Mouse (Mus musculus) erythroid progenitor cell, adult 5-6 weeks (primary cell): Measurements from ENCODE around the gene Fam13c. TPM values are rescaled to one million over a fixed set of nuclear protein-coding genes. Genes with fewer than 3 reads are reported as not detected.

Experiments used
- ATAC-seq: replicated peaks from 2 replicates; pipeline ENCODE4 v1.8.0; 2016; ENCODE audit warnings: moderate number of reproducible peaks, mild to moderate bottlenecking, moderate TSS enrichment, inconsistent platforms; ENCODE audit not compliant: poor library complexity, low FRiP score, severe bottlenecking
- total RNA-seq, 2 experiments: library from RNA; stranded (forward) in 1 of 2; stranded (reverse) in 1 of 2; fragments of 150-400 nt in 1 of 2; fragments of 186-747, 209-891 nt in 1 of 2; gene quantifications; 2 replicates each; pipeline versions ENCODE4 v1.2.3 to v1.2.4; 2015 to 2017; ENCODE audit warnings: low replicate concordance in 2 of 2

Gene Fam13c
- total RNA-seq, 2 experiments from 2014 or later, result not detected

DNA sequence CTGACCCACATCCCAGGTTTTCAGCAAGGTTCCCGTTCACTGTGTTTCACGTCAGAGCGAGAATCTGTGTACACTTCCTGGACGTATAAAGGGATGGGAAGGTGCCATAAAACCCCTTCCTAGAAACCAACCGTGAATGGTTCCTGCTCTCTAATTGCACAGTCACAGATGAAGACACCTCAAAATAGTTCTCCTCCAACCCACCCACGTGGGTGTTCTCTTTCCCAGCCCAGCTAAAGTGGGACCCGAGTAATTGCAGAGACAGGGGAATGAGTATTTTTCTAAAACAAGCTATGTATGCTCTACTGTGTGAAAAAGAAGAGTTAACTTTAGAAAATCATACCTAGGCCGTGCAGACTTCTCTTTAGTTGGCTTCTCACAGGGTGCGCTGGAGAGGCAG is 74.6 kb downstream of the Fam13c start:
- ATAC-seq, result no peak

DNA sequence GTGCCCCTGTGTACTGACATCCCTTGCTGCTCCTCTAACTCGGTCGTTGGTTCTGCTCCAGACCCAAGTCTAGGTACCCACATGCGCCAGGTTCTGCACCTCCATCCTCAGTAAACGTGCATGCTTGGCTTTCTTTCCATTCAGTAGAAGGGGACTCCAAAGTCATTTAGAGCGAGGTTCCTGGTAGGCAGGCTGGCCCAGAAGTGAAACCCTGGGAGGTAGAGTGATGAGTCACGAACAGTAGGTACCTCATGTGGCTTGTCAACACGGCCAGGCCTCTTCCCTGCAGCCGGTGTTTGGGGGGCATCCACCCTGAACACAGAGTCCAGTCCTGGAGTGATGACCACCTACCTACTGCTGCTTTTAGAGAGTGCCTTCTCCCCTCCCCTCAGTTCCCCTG is 76.4 kb downstream of the Fam13c start:
- ATAC-seq, result no peak

DNA sequence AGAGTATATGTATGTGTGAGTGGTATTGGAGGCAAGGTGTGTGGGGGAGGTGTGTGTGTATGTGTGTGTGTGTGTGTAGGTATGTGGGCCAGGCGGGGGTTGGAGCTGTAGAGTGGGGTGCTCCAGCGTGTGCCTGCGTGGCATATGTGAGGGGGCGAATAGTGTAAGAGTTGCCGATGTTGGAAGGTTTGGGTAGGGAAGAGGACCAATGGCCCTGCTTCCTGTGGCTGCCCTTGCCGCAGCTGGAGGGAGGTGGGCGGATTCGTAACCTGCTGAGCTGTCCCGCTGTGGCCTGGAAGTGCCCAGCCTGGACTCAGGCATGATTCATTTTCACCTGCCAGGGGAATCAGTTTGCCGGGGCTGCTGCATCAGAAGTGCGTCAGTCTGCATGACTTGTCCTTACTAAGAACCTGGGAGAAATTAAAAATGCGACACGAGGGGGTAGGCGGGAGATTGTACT is 79.4 kb downstream of the Fam13c start:
- no peak for ATAC-seq

DNA sequence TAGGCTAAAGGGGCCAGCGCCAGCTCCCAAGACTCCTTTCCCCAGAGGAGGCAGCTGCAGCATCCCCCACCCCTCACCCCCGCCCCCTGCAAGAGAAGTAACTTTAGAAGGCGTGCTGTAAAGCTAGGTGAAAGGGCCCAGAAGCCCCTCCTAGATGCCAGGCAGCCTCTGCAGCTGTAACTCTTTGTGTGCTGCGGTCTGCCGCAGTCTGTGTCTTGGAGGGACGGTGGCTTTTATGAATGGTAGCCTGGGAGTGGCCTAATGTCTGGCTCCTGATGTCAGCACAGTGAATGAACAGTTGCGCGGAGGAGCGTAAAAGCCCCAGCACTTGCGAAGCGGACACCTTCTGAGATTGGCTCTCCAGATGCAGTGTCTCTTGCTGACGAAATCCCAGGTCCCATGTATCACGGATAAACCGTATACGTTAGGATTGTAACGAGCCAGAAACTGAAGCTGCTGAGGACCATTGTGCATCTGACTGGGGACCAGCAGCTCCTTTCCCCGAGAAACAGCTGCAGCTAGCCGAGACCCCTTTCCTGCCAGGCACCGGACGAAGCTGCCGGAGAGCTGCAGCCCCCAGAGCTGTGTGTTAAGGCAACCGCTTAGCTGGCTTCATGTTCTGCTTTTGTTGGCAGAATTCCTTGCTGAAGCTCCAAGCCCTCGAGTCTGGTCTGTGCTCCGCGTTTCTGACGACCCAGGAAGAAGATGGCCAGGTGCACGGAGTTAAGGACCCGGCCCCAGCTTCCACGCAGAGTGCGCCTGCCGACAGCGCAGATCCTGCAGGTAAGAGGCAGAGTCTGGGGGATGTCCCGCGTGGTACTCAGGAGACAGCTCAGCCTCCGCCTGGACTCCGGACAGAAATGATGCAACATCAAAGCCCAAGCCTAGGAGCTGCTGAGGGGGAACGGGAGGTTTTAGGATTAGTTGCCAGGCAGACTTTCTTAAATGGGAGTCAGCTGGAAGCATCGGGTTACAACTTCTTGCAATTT is 80.2 kb downstream of the Fam13c start:
- ATAC-seq, result no peak

DNA sequence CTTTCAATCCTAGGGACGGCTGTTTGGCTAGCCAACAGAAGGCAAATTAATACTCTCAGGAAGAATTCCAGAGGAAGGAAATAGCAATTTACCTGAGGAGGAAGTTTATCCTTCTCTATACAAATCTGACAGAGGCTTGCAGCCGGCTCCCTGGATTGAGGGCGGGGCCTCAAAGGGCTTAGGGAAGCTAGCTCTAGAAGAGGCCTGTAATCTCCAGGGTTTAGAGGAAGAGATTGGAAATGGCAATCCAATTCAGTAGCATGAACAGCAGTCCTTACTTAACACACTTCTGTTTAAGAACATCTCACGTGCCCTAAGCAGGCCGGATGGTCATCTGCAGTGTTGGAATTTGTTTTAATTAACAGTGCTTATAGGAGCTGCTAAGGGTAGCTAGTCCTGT is 81.1 kb downstream of the Fam13c start:
- no peak for ATAC-seq

DNA sequence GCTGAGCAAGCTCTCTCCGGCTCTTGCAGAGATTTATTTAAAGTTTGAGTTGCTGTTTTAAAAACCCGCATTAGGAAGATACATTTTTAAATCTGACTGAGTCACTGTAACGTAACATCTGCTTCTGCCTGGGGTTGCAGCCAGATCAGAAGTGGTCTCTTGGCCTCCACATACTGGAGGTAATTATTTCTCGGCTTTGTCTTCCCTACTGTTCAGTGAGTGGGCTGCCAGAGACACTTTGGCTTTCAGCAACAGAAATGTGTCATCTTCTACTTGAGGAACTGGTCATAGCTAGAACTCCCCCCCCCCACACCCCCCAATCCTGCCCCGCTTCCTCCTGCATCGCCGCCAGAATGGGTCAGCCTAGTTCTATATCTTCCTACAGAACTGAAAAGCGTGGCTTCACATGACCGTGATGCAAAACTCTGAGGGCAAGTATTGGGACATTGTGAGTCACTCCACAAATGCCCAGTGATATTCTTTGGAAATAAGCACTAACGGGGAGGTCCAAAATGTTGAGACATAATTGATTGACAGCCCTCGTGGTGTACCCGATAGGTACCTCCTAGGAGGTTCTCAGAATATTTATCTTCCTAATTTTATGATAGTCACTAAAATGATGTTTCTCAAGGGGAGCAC is 90.0 kb downstream of the Fam13c start:
- ATAC-seq, result no peak

DNA sequence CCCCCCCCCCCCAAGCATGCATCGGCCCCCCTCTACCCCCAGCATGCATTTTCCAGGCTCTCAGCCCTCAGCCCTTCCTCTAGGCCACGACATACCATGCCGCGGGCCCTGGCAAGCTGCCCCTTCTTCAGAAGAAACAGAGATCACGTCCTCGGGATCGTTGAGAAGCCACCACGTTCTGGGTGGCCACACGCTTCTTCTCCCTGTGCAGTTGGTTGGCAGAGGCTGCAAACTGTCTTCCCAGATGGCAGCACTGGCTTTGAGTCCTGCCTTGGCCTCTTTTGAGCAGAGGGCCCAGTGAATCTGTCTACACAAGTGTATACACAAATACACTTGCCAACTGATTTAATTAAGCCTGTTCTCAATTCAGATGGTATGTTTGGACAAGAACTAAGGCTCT is 92.0 kb downstream of the Fam13c start:
- ATAC-seq, result no peak

DNA sequence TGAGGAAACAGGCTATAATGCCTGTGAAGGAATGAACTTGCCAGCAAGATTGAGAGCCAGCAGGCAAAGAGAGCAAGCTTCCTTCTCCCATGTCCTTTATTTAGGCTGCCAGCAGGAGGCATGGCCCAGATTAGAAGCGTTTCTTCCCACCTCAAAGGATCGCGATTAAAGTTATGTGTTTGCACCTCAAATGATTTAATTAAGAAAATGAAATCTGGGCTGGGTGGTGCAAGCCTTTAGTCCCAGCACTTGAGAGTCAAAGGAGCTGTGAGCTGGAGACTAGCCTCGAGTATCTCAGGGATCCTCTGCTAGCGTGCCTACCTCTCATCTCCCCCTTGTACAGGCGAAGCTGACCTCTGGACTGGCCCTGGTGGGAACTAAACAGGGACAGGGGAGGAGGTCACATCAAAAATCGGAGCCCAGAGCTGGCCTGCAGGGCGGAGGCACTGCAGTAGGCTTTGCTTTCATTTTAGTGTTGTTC is 93.1 kb downstream of the Fam13c start:
- ATAC-seq, result no peak

DNA sequence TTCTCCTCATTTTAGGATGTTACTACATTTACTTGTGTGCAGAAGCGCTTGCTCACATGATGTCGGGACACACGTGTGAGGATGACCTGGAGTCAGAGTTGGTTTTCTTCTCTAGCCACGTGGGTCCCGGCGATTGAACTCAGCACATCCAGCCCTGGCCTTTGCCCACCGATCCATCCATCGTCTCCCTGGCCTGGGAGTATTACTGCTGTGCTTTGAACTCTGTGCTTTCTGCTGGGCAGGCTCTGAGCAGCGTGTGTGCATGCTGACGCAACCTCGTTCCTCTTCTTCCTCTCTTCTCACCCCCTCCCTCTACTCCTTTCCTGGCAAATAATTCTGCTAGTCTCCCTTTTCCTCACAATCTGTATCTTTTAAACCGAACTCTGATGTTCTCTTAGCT is 93.7 kb downstream of the Fam13c start:
- ATAC-seq, result no peak

DNA sequence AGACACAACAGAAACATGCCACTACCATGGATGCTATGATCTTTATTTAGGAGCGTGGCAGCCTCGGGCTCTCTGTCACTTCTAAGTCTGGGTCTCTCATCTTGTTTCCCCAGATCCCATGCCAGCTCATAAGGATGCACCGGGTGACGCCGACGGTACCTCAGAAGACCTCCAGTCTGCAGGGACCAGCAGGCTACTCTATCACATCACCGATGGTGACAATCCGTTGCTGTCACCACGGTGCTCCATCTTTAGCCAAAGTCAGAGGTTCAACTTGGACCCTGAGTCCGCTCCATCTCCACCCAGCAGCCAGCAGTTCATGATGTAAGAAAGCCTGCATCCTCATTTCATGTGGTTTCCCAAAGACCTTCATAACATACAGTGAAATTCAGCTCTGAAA is 94.3 kb downstream of the Fam13c start:
- ATAC-seq, result no peak

DNA sequence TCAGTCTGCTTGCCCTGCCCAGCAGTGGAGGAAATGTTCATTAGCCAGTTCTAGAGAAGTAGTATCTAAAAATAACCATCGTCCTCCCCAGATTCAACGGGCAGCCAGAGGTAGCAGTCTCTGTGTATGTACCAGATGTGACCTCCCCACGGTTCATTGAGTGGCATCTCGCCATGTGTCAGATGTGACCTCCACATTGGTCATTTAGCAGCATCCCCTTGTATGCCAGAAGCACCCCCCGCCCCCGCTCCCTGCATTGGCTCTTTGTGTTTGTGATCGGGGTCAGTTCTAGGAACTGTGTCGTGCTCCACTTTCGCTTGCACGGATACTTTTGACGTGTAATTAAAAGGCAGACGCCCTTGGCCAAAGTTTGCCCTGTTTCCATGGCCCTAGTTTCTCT is 95.1 kb downstream of the Fam13c start:
- ATAC-seq, result no peak

DNA sequence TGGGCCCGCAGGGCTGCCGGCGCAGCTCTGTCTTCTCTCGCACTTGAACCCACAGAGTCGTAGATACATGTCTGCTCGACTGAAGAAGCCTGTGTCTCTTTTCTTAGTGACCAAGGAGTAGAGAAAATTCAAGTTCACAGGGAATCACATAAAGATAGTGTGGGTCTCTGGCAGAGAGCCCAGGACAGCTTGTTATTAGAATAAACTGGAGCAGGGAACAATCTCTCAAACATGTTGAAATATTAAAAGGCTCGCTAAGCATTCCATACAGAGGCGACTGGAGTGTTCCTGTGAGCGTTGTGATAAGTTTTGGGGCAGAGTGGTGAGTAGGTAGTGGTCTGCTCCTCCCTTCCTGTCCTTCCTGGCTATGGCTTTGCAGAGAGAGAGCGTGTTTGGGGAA is 97.4 kb downstream of the Fam13c start:
- no peak for ATAC-seq

DNA sequence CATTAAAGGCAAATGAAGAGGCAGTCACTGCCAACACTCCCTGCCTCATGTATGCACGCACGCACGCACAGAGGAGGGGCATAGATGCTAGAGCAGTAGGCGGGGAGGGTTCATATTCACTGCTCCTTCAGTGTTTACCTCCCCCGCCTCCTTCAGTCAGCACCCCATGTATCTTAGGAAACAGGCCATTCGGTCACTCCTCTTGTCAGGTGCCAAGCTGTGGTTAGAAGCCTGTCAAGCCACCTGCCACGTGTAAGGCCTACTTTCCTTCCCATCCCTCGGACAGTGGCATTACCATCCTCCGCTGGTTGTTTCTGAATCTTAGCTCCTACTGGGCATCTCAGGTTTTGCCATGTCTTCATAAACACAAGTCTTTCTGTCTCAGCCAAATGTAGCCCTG is 99.0 kb downstream of the Fam13c start:
- ATAC-seq, result no peak

DNA sequence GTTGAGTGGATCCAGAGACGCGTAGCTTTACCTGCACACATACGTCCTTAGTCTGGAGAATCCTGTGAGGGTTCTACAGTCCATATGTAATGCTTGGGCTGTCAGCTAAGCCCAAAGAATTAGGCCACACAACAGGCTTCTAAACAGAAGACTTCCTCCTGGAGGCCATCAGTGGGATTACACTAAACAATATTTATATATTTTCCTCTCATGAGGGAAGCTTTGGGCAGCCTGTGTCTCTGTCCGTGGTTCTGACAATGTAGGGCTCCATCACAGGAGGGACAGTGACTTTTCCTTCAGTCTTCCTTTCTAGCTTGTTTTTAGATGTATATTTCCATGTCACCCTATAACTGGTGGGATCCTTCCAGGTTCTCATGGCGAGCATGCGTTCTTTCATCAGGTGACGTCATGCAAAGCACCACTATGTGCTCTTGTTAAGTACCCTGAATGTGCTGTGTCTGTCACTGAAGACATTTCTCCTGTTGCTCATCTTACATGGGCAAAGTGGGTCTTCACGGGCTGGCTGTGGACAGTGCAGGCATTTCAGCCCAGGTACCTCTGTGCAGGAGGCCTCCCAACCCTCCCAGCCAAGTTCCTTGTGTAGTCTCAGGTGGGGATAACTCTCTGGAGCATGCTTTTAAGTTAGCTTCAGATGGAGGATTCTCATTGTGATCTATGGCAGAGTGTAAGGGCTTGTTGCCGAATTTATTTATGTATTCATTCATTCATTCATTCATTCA is 100.3 kb downstream of the Fam13c start:
- ATAC-seq, result no peak

DNA sequence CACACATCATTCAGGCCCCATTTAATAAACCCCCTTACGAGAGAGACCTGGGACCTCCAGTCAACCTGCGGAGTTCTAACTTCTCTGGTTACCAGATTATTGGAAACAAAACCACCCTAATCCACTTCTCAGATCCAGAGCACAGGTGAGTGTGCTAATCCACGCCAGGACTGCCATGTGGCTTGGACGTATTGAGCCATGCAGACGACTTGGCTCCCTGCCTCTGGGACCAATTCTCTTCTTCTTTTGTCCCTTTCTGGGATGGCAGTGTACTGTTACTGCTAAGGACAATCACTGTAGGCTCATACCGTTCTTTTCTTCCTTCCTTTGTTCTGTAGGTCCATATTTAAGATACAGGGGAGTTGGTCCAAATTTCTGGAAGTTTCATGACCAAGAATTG is 102.6 kb downstream of the Fam13c start:
- no peak for ATAC-seq

DNA sequence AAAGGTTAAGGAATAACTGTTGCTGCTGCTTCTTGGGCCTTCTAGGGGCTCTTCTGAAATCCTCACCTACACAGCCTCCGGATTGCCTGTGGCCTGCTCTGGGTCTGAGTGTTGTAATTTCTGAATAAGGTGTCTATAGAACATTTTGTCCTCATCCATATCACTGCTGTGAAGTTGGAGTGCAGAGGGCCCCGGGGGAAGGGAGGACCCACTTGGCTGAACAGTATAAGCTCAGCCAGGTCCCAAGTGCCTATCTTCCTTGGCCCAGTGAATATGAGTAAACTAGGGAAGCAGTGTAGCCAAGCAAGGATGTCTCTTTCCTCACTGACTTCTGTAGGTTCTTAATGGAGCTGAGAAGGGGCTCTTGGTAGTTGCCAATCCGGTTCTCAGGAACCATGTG is 112.2 kb downstream of the Fam13c start:
- ATAC-seq, result no peak

DNA sequence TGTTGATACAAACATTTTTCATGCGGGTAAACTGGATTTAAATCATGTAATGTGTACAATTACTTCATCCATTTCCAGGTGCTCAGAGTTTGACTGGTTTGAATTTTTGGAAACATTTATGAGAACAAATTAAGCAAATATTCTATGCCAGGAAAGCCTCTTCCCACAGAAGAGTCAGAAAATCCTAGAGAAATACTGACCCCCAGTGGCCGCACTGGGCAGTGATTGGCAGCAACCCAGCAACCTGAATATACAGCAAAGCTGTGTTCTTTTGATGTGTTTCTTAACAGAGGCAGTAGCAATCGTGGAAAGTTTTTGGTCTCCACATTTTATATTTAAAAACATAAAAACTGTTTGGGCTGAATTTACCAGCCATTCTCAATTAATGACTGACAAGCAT is 123.4 kb downstream of the Fam13c start:
- no peak for ATAC-seq

DNA sequence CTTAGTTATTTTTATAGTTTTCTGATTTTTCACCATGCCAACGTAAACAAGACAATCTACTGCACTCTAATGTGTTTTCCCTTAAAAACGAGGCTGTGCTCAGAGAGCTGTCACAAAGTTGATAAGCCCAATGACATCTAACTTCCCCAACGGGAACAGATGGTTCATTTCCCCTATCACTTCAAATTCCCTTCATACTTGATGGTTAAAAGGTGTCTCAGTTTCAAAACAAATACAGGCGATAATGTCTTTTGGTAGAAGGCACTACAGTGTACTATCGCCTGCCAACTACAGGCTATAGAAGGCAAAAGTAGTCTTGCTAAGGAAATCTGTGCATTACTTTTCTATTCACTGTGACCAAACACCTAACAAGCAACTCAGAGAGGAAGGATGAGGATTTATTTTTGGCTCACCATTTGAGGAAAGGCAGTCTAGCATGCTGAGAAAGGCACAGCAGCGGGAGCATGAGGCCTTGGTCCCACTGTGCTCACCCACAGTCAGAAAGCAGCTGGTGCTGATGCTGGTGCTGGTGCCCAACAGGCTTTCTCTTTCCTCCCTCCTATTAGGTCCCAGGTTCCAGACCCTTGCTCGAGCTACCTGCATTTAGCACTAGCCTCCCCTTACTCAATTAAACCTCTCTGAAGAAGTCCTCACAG is 141.4 kb downstream of the Fam13c start:
- ATAC-seq, result no peak

DNA sequence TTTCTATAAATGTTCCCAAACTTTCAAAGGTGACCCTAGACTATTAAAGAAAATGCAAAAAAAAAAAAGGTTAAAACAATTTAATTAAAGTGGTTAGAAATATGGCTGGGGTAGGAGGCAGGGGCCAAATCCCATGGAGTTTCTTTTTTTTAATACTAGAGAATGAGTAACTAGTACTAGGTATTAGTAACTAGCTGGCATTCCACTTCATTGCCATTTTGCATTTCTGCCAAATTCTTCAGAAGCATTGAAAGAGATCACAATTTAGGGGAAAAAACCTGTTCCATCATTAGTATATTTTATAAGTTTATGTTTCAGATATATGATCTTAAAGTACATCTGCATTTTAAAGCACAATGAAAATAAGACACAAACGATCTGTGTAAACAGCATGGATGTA is 143.9 kb downstream of the Fam13c start:
- ATAC-seq, result no peak

DNA sequence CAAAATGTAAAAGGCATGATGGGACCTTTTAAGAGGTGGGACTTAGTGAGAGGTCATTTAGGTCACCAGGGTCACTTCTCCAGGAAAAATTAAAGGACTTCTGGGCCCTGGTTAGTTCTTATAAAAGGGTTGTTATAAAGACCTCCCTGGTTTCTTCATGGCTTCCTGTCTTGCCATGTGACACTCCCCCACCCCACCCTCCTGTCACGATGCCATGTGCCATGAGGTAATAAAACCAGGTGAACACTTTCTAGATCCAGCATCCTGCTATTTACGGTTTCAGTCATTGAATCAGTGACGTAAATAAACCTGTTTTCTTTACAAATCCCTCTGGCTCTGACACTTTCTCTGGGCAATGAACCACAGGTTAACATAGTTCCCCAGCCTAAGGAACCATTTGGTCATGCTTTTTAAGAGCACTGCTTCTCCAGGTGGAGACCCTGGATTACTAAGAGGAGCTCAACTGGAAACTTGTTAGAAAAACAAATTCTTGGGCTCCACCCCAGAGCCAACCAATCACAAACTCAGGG is 146.7 kb downstream of the Fam13c start:
- no peak for ATAC-seq
